Mouse (Mus musculus): ENCODE measurements around the gene Pex14. TPM values are rescaled to one million over a fixed set of nuclear protein-coding genes. Genes with fewer than 3 reads are reported as not detected.

Pex14 gene
- polyA plus RNA-seq, 1 experiment = 40.1 TPM

DNA sequence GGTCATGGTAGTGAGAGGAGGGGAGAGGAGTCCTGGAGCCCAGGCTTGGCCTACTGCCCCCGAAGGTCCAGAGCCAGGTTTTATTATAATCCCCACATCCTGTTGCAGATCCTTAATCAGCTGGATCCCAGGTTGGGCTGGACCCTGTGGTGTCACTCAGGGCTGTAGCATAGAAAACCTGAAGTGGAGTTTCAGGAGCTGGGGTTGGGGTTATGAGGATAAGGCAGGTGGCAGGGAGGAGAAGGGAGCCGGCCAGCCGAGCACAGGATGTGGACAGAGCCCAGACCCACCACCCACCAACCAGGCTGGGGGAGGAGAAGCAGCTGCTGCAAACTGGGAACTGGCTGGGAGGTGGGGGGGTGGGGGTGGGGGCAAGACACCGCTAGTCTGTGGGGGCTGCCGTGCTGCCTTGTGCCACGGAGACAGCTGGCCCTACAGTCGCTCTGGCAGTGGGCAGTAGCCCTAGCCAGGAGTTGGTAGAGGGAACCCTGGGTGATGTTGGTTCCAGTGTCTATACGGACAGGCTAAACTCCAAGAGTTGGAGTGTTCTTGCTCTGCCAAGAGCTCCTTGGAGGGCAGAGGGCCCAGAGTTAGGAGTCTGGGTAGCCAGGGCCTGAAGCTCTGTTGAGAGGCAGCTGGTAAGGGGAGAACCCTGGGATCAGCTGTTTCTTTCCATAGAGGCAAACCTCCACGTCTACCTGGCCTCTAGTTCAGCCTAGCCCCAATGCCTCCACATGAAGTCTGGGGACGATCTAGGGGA, 184.6 kb downstream of the Pex14 start:
- TF ChIP-seq GATA1 (IDR thresholded peaks at IDR 0.05; ENCODE audit: borderline replicate concordance, low read length) (no peak), FLI1 (IDR thresholded peaks at IDR 0.05; ENCODE audit: low read length) (no peak)
- Histone ChIP-seq H3K9me3 (no peaks in the 10 kb centered on the region), H3K36me3 (replicated peaks; ENCODE audit: low read length) (no peaks in the 10 kb centered on the region), H3K4me1 (no peaks in the 10 kb centered on the region), H3K27me3 (replicated peaks) (peaks cover 89% of the 10 kb centered on the region), H3K4me3 (replicated peaks) (no peak overlapping the region)

DNA sequence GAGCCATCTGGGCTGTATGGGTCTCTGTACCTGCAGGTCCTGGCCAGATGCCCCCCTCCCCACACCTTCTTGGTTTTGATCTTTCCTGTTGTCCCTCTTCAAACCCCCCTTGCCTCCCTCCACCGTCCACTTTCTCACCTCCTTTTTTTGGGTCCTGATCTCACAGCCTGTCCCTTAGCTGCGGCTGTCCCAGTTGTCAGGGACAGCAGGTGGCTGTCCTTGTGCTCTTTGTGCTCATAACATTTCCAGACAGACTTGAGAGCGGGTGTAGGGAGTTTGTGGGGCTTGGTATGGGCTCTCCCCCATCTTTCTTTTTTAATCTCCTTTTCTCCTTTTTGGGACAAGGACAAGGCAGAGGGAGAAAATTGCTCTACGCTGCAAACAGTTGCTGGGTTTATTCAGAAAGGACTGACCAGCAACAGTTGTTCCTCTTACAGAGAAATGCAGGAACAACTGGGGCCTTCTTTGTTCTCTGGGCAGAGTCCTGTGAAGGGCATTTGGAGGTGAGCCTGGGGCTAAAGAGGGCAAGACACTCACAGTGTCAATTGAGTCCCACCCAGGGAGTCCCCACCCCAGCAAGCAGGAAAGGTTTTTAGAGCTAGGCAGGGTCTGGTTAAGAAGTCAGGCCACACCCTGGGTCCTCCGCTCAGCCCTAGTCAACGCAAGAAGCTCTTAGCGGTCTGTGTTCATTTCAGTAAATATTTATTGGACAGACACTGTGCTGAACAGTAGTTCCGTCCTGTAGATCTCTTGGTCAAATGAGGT, 186.7 kb downstream of the Pex14 start:
- no peaks in the 10 kb centered on the region for H3K4me1 ChIP-seq
- no peaks in the 10 kb centered on the region for H3K36me3 ChIP-seq (replicated peaks; ENCODE audit: low read length)
- no peaks in the 10 kb centered on the region for H3K9me3 ChIP-seq
- no peak overlapping the region for H3K4me3 ChIP-seq (replicated peaks)
- TF ChIP-seq GATA1 (IDR thresholded peaks at IDR 0.05; ENCODE audit: borderline replicate concordance, low read length) (no peak), FLI1 (IDR thresholded peaks at IDR 0.05; ENCODE audit: low read length) (no peak)
- H3K27me3 ChIP-seq (replicated peaks) = peaks cover 79% of the 10 kb centered on the region

DNA sequence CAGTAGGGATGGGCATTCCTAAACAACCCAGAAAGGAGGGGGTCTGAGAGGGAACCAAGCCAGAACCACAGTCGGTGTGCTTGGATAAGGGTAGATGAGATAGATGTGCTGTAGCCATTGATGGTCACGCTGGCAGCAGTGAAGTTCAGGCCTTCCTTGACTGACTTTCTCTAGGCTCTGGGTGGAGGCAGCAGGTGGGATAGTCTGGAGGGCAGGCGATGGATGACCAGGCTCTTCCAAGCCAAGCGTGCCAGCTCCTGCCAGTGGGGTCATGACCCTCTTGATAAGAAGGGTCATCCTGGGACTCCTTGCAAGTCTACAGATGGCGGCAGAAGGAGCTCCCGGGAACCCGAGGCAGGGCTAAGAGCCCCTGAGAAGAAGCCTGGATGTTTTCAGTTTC, 187.5 kb downstream of the Pex14 start:
- no peak for TF ChIP-seq FLI1 (IDR thresholded peaks at IDR 0.05; ENCODE audit: low read length)
- H3K4me3 ChIP-seq (replicated peaks) = no peak overlapping the region
- H3K9me3 ChIP-seq = no peaks in the 10 kb centered on the region
- no peaks in the 10 kb centered on the region for H3K4me1 ChIP-seq
- peaks cover 80% of the 10 kb centered on the region for H3K27me3 ChIP-seq (replicated peaks)
- H3K36me3 ChIP-seq (replicated peaks; ENCODE audit: low read length) = no peaks in the 10 kb centered on the region

Other genes with a start within 250 kb of the Pex14 start
- 1.9 and 3.8 TPM in 2 replicates for gene Dffa, start 4.3 kb upstream of the Pex14 start, polyA plus RNA-seq (2012; ENCODE audit: insufficient read depth, low replicate concordance)
- 3.4 TPM in 1 of 2 replicates, not detected in the other for gene Cort, start 26.9 kb upstream of the Pex14 start, polyA plus RNA-seq (2012; ENCODE audit: insufficient read depth, low replicate concordance)
- gene Cenps, start 37.8 kb upstream of the Pex14 start, polyA plus RNA-seq (2012; ENCODE audit: insufficient read depth, low replicate concordance) = 7.5 TPM in 1 of 2 replicates, not detected in the other
- gene Pgd, start 66.9 kb upstream of the Pex14 start, polyA plus RNA-seq (2012; ENCODE audit: insufficient read depth, low replicate concordance) = 102 and 133 TPM in 2 replicates
- 0.87 TPM in 1 of 2 replicates, not detected in the other for gene Kif1b, start 207.8 kb upstream of the Pex14 start, polyA plus RNA-seq (2012; ENCODE audit: insufficient read depth, low replicate concordance)